In the genomic region with DNA sequence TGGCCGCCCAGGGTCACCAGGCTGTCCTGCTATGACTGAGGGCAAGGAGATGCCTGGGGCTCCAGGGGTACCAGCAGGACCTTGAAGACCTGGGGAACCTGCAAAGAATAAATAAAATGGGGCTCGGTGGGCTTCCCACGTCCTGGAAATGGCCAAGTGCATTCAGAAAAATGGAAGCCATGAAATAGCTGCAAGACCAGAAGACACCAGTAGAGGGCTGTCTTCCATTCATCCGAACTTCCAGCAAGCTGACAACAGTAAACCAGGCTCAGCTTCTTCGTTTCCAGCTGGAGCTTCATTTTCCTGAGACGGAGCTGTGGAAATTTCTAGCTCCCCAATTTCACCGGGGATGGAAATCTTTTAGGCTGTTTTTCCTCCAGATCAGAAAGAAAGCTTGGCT, we compare ENCODE assay signal across 8 mouse cellular contexts.
DNase-seq lines count a peak whose midpoint lies in the region; ATAC-seq and TF ChIP-seq lines count a peak whose summit lies in the region.

No protein-coding gene starts in this region.

- no peak for TF ChIP-seq CTCF in thymus, adult 2 months (IDR thresholded peaks at IDR 0.05; ENCODE audit: borderline replicate concordance, control insufficient read depth, extremely low read depth, insufficient read depth, low read length, poor library complexity)

- peak; percentile 19 for DNase-seq in thymus, postnatal 0 days (ENCODE audit: low spot score)
- no peak for DNase-seq in thymus, adult 2 months
- peak; percentile 25 for DNase-seq in embryo, embryonic 9.5 days (ENCODE audit: extremely low spot score)
- peak; percentile 30 to 55 for DNase-seq in left cerebral cortex, postnatal 14 days (ENCODE audit: low spot score in 2 of 2)
- peak; percentile 4 for DNase-seq in splenic B cell, adult 2 months (ENCODE audit: low read depth, low spot score)

- H3K4me2 ChIP-seq in heart, embryonic 13.5 days, result peak overlapping the region; percentile 22; the same call in 1 of the 2 replicates
- no peak overlapping the region for H3K4me2 ChIP-seq in heart, embryonic 11.5 days

- no peak overlapping the region for H3K9ac ChIP-seq in heart, embryonic 13.5 days
- no peak overlapping the region for H3K9ac ChIP-seq in heart, embryonic 11.5 days (ENCODE audit: low read depth, low read length)

- no peak for ATAC-seq in heart, embryonic 13.5 days (ENCODE audit: extremely low read depth, insufficient number of reproducible peaks, low FRiP score, low TSS enrichment)
- no peak for ATAC-seq in heart, embryonic 11.5 days (replicated peaks; ENCODE audit: insufficient number of reproducible peaks, low FRiP score, low TSS enrichment)
- no peak for ATAC-seq in erythroid progenitor cell, adult 5-6 weeks (replicated peaks; ENCODE audit: low FRiP score, poor library complexity, severe bottlenecking)

- H3K27me3 ChIP-seq in heart, embryonic 13.5 days (replicated peaks), result 0 out of 2 replicates have a peak, but pooled peaks cover 10% of the 10 kb centered on the region
- no peaks in the 10 kb centered on the region for H3K27me3 ChIP-seq in heart, embryonic 11.5 days (ENCODE audit: control insufficient read depth, insufficient read depth, low read length)
- no peaks in the 10 kb centered on the region for H3K27me3 ChIP-seq in thymus, adult 2 months (ENCODE audit: control insufficient read depth, insufficient read depth, low read length)
- no peaks in the 10 kb centered on the region for H3K27me3 ChIP-seq in splenic B cell, adult 2 months (ENCODE audit: control insufficient read depth, insufficient read depth, low read length, poor library complexity, severe bottlenecking)

- H3K27ac ChIP-seq in heart, embryonic 13.5 days (replicated peaks), result no peak overlapping the region
- no peak overlapping the region for H3K27ac ChIP-seq in heart, embryonic 11.5 days (ENCODE audit: low read depth, low read length)
- no peak overlapping the region for H3K27ac ChIP-seq in thymus, adult 2 months (ENCODE audit: control insufficient read depth, insufficient read depth, low read length)

- H3K4me1 ChIP-seq in heart, embryonic 13.5 days, result no peaks in the 10 kb centered on the region
- H3K4me1 ChIP-seq in heart, embryonic 11.5 days (ENCODE audit: control insufficient read depth, insufficient read depth, low read length), result no peaks in the 10 kb centered on the region
- H3K4me1 ChIP-seq in thymus, adult 2 months (replicated peaks; ENCODE audit: control insufficient read depth, insufficient read depth, low read length), result no peaks in the 10 kb centered on the region

- no peak for TF ChIP-seq POLR2A in thymus, adult 2 months (IDR thresholded peaks at IDR 0.05; ENCODE audit: control insufficient read depth, extremely low read depth, insufficient read depth, low read length, poor library complexity)

- 40% methylated on average over 7 of the region's 7 CpGs for WGBS in heart, embryonic 13.5 days
- WGBS in heart, embryonic 11.5 days (ENCODE audit: insufficient replicate concordance), result 42% methylated on average over 7 of the region's 7 CpGs
- WGBS in thymus, adult 2 months, result 34% methylated on average over 7 of the region's 7 CpGs

- no peaks in the 10 kb centered on the region for H3K36me3 ChIP-seq in heart, embryonic 13.5 days
- no peaks in the 10 kb centered on the region for H3K36me3 ChIP-seq in heart, embryonic 11.5 days (ENCODE audit: control insufficient read depth, insufficient read depth, low read length)
- no peaks in the 10 kb centered on the region for H3K36me3 ChIP-seq in thymus, adult 2 months (ENCODE audit: control insufficient read depth, insufficient read depth, low read length)
- H3K36me3 ChIP-seq in splenic B cell, adult 2 months (ENCODE audit: control insufficient read depth, insufficient read depth, low read length, poor library complexity, severe bottlenecking), result no peaks in the 10 kb centered on the region

- H3K9me3 ChIP-seq in heart, embryonic 13.5 days, result no peaks in the 10 kb centered on the region
- H3K9me3 ChIP-seq in heart, embryonic 11.5 days (replicated peaks; ENCODE audit: control insufficient read depth, low read length), result no peaks in the 10 kb centered on the region

- intact Hi-C loops in left cerebral cortex, postnatal 14 days (cut with DNase I), result no loop called here

- H3K4me3 ChIP-seq in heart, embryonic 13.5 days, result no peak overlapping the region
- H3K4me3 ChIP-seq in heart, embryonic 11.5 days (ENCODE audit: low read depth, low read length), result no peak overlapping the region
- H3K4me3 ChIP-seq in thymus, adult 2 months (ENCODE audit: control insufficient read depth, insufficient read depth, low read length), result no peak overlapping the region
